8 mouse cellular contexts compared by ENCODE assay signal in genomic region chr9:100544948-100545714, GRCm38 (mm10). TPM values are rescaled to one million over a fixed set of nuclear protein-coding genes. Genes with fewer than 3 reads are reported as not detected.
DNase-seq lines count a peak whose midpoint lies in the region; ATAC-seq and TF ChIP-seq lines count a peak whose summit lies in the region.

No protein-coding gene starts in this region.

- DNase-seq in lung, adult 2 months: no peak
- no peak for DNase-seq in lung, adult 18-20 months
- peak; percentile 52 for DNase-seq in forelimb bud, embryonic 11.5 days (ENCODE audit: low read depth, low spot score)
- DNase-seq in gastrocnemius, postnatal 10 days: no peak
- no peak for DNase-seq in ovary, postnatal 10 days (ENCODE audit: low spot score)

- H3K27me3 ChIP-seq in liver, embryonic 12.5 days (replicated peaks): no peaks in the 10 kb centered on the region

- TF ChIP-seq POLR2A in lung, adult 2 months (IDR thresholded peaks at IDR 0.05; ENCODE audit: borderline replicate concordance, extremely low read depth, low read depth, low read length): no peak
- TF ChIP-seq POLR2A in bone marrow, adult 2 months (IDR thresholded peaks at IDR 0.05; ENCODE audit: borderline replicate concordance, control insufficient read depth, low read depth, low read length): no peak
- no peak for TF ChIP-seq POLR2A in olfactory bulb, adult 2 months (IDR thresholded peaks at IDR 0.05; ENCODE audit: insufficient read depth, low read depth, low read length)

- no peak for ATAC-seq in liver, embryonic 12.5 days

- H3K9ac ChIP-seq in liver, embryonic 12.5 days: peak overlapping the region; percentile 94

- peak overlapping the region; percentile 86 for H3K4me2 ChIP-seq in liver, embryonic 12.5 days

- WGBS in lung, adult 2 months: under 1% methylated on average over 38 of the region's 38 CpGs
- 1% methylated on average over 38 of the region's 38 CpGs for WGBS in bone marrow, adult 2 months
- under 1% methylated on average over 38 of the region's 38 CpGs for WGBS in liver, embryonic 12.5 days (ENCODE audit: insufficient replicate concordance)
- WGBS in olfactory bulb, adult 2 months: under 1% methylated on average over 38 of the region's 38 CpGs

- H3K36me3 ChIP-seq in liver, embryonic 12.5 days: peaks cover 7% of the 10 kb centered on the region

- no peak for TF ChIP-seq CTCF in lung, adult 2 months (IDR thresholded peaks at IDR 0.05; ENCODE audit: insufficient read depth, low read length)
- TF ChIP-seq CTCF in bone marrow, adult 2 months (IDR thresholded peaks at IDR 0.05; ENCODE audit: control insufficient read depth, insufficient read depth, low read length): no peak
- TF ChIP-seq CTCF in olfactory bulb, adult 2 months (IDR thresholded peaks at IDR 0.05; ENCODE audit: insufficient read depth, low read depth, low read length): no peak

- H3K27ac ChIP-seq in bone marrow, adult 2 months (ENCODE audit: control insufficient read depth, insufficient read depth, low read depth, low read length, poor library complexity): peak overlapping the region; percentile 100
- H3K27ac ChIP-seq in liver, embryonic 12.5 days: peak overlapping the region; percentile 85
- H3K27ac ChIP-seq in olfactory bulb, adult 2 months (ENCODE audit: insufficient read depth, low read depth, low read length): peak overlapping the region; percentile 89; the same call in 1 of the 2 replicates

- H3K4me1 ChIP-seq in lung, adult 2 months (ENCODE audit: control insufficient read depth, insufficient read depth, low read length): peaks cover 6% of the 10 kb centered on the region
- no peaks in the 10 kb centered on the region; the same call in 1 of the 2 replicates for H3K4me1 ChIP-seq in bone marrow, adult 2 months (ENCODE audit: control insufficient read depth, insufficient read depth, low read length)
- peaks cover 39% of the 10 kb centered on the region for H3K4me1 ChIP-seq in liver, embryonic 12.5 days
- H3K4me1 ChIP-seq in olfactory bulb, adult 2 months (ENCODE audit: control insufficient read depth, insufficient read depth, low read length): no peaks in the 10 kb centered on the region

- H3K9me3 ChIP-seq in liver, embryonic 12.5 days (replicated peaks): peaks cover 6% of the 10 kb centered on the region

- peak overlapping the region; percentile 74 for H3K4me3 ChIP-seq in lung, adult 2 months (replicated peaks; ENCODE audit: extremely low read depth, low read depth, low read length)
- peak overlapping the region; percentile 100 for H3K4me3 ChIP-seq in bone marrow, adult 2 months (replicated peaks; ENCODE audit: control insufficient read depth, low read depth, low read length)
- peak overlapping the region; percentile 85 for H3K4me3 ChIP-seq in liver, embryonic 12.5 days
- peak overlapping the region; percentile 96 for H3K4me3 ChIP-seq in olfactory bulb, adult 2 months (ENCODE audit: insufficient read depth, low read depth, low read length)

RNA-seq across cellular contexts. Expression of gene Nck1, which starts 0.8 kb away (rescaled TPM):
- 4.3 and 8.7 TPM in 2 replicates for polyA plus RNA-seq in lung, adult 2 months (2012; rRNA removed)
- 13.2 and 21.5 TPM in 2 replicates for polyA plus RNA-seq in bone marrow, adult 2 months (2011; ENCODE audit: insufficient read depth, insufficient read length, low replicate concordance, missing spikeins)
- polyA plus RNA-seq in liver, embryonic 12.5 days (2016; fragmentation: Nextera tagmentation; extraction: Ambion mirVana): 33.6 and 34.7 TPM in 2 replicates
- polyA plus RNA-seq in olfactory bulb, adult 2 months (2012; ENCODE audit: insufficient read depth, insufficient read length, low replicate concordance, missing spikeins): not detected in 2 replicates
- 10 to 100 TPM; 35.9 to 39.7 TPM for total RNA-seq in gastrocnemius, postnatal 10 days (2021)

RNA-seq across cellular contexts. Expression of gene Slc35g2, which starts 25.8 kb away (rescaled TPM):
- polyA plus RNA-seq in lung, adult 2 months (2012; rRNA removed): 5.4 and 9.0 TPM in 2 replicates
- 0.95 TPM in 1 of 2 replicates, not detected in the other for polyA plus RNA-seq in bone marrow, adult 2 months (2011; ENCODE audit: insufficient read depth, insufficient read length, low replicate concordance, missing spikeins)
- polyA plus RNA-seq in liver, embryonic 12.5 days (2016; fragmentation: Nextera tagmentation; extraction: Ambion mirVana): 1.4 and 1.5 TPM in 2 replicates
- polyA plus RNA-seq in olfactory bulb, adult 2 months (2012; ENCODE audit: insufficient read depth, insufficient read length, low replicate concordance, missing spikeins): not detected in 2 replicates
- total RNA-seq in gastrocnemius, postnatal 10 days (2021): under 1 TPM; 0.68 to 0.70 TPM

RNA-seq across cellular contexts. Expression of gene Stag1, which starts 52.5 kb away (rescaled TPM):
- polyA plus RNA-seq in lung, adult 2 months (2012; rRNA removed): 3.0 and 4.2 TPM in 2 replicates
- polyA plus RNA-seq in bone marrow, adult 2 months (2011; ENCODE audit: insufficient read depth, insufficient read length, low replicate concordance, missing spikeins): 23.4 and 38.6 TPM in 2 replicates
- 30.0 TPM in 2 replicates for polyA plus RNA-seq in liver, embryonic 12.5 days (2016; fragmentation: Nextera tagmentation; extraction: Ambion mirVana)
- not detected in 2 replicates for polyA plus RNA-seq in olfactory bulb, adult 2 months (2012; ENCODE audit: insufficient read depth, insufficient read length, low replicate concordance, missing spikeins)
- total RNA-seq in gastrocnemius, postnatal 10 days (2021): 10 to 100 TPM; 33.5 to 43.0 TPM

RNA-seq across cellular contexts. Expression of gene Il20rb, which starts 58.5 kb away (rescaled TPM):
- polyA plus RNA-seq in lung, adult 2 months (2012; rRNA removed): 2.7 and 5.9 TPM in 2 replicates
- polyA plus RNA-seq in bone marrow, adult 2 months (2011; ENCODE audit: insufficient read depth, insufficient read length, low replicate concordance, missing spikeins): 1.4 and 2.3 TPM in 2 replicates
- polyA plus RNA-seq in liver, embryonic 12.5 days (2016; fragmentation: Nextera tagmentation; extraction: Ambion mirVana): 0.42 and 0.43 TPM in 2 replicates
- polyA plus RNA-seq in olfactory bulb, adult 2 months (2012; ENCODE audit: insufficient read depth, insufficient read length, low replicate concordance, missing spikeins): not detected in 2 replicates
- total RNA-seq in gastrocnemius, postnatal 10 days (2021): 1 to 10 TPM; 2.9 to 3.9 TPM
